Mouse (Mus musculus) G1E (cell line): ENCODE results near the gene Trim38.
A peak's percentile ranks its signal among the peaks of the same experiment; 100 is the strongest.

Source experiments
- CTCF ChIP-seq: IDR thresholded peaks from 2 replicates; pipeline ENCODE4 v1.5.1; 2012; ENCODE audit warnings: low read depth, low read length, inconsistent platforms, mixed read lengths
- GATA1 ChIP-seq: IDR thresholded peaks from 2 replicates; pipeline ENCODE4 v1.6.1; 2012; ENCODE audit warnings: borderline replicate concordance, low read length, inconsistent platforms, mixed read lengths
- POLR2AphosphoS5 ChIP-seq: IDR thresholded peaks from 2 replicates; pipeline ENCODE4 v1.6.1; 2012; ENCODE audit warnings: low read depth, low read length, inconsistent platforms; ENCODE audit not compliant: insufficient replicate concordance
- TAL1 ChIP-seq: conservative IDR thresholded peaks from 2 replicates; pipeline ENCODE4 v1.6.1; 2012; ENCODE audit warnings: low read depth, low read length, inconsistent platforms, mixed read lengths

GRCm38 (mm10) chr13:23760240-23760971 lies 9.3 kb upstream of the Trim38 start:
- no peak for TF ChIP-seq CTCF
- TF ChIP-seq GATA1 = no peak
- peak; percentile 98; the same call in 1 of the 2 replicates for TF ChIP-seq POLR2AphosphoS5
- no peak for TF ChIP-seq TAL1
